Comparison of ENCODE assay signal across 25 mouse cellular contexts in genomic region chr1:56260759-56261158, GRCm38 (mm10).
"Had no signal": no experiment of that assay in that cellular context is flagged by ENCODE, and none has a peak within 500 bp of the region (broad histone marks: within the 10 kb centered on the region; RNA-seq: fewer than 3 reads in every experiment).

No protein-coding gene starts in this region.

- H3K4me3 ChIP-seq: gastrocnemius, adult 2 months; heart, adult 2 months; heart, embryonic 13.5 days; heart, embryonic 15.5 days; intestine, embryonic 15.5 days; limb, embryonic 13.5 days; limb, embryonic 15.5 days; liver, embryonic 12.5 days had no signal

- H3K27ac ChIP-seq: gastrocnemius, adult 2 months; heart, adult 2 months; heart, embryonic 13.5 days; heart, embryonic 15.5 days; hindbrain, embryonic 14.5 days; intestine, embryonic 15.5 days; limb, embryonic 13.5 days; limb, embryonic 15.5 days; liver, embryonic 12.5 days had no signal

- H3K27me3 ChIP-seq: heart, embryonic 13.5 days; heart, embryonic 15.5 days; intestine, embryonic 15.5 days; limb, embryonic 13.5 days; limb, embryonic 15.5 days; liver, embryonic 12.5 days had no signal

- H3K9me3 ChIP-seq: heart, embryonic 15.5 days; intestine, embryonic 15.5 days; limb, embryonic 13.5 days; limb, embryonic 15.5 days; liver, embryonic 12.5 days had no signal

- H3K36me3 ChIP-seq: heart, embryonic 13.5 days; heart, embryonic 15.5 days; intestine, embryonic 15.5 days; limb, embryonic 13.5 days; limb, embryonic 15.5 days; liver, embryonic 12.5 days had no signal

- H3K9ac ChIP-seq: heart, embryonic 13.5 days; heart, embryonic 15.5 days; hindbrain, embryonic 14.5 days; intestine, embryonic 15.5 days; limb, embryonic 13.5 days; limb, embryonic 15.5 days; liver, embryonic 12.5 days had no signal

- ATAC-seq: hindbrain, embryonic 16.5 days; inflammation-experienced regulatory T-cells, adult 6 months; intestine, embryonic 15.5 days; intestine, postnatal 0 days; liver, embryonic 12.5 days had no signal

- DNase-seq: gastrocnemius, adult 2 months; gastrocnemius, postnatal 10 days; gastrocnemius, postnatal 25 days; heart, adult 11 months; heart, adult 2 months; heart, postnatal 14 days; heart, postnatal 36 days; kidney, adult 18-20 months; kidney, adult 8-10 months; kidney, postnatal 10 days; kidney, postnatal 36 days; layer of hippocampus, adult 9-11 months; layer of hippocampus, postnatal 36 days; left cerebral cortex, postnatal 4 days had no signal

- H3K4me2 ChIP-seq: heart, embryonic 11.5 days; heart, embryonic 13.5 days; heart, embryonic 15.5 days; hindbrain, embryonic 14.5 days; intestine, embryonic 15.5 days; limb, embryonic 13.5 days; limb, embryonic 15.5 days; liver, embryonic 12.5 days had no signal

- H3K4me1 ChIP-seq: heart, embryonic 13.5 days; heart, embryonic 15.5 days; intestine, embryonic 15.5 days; limb, embryonic 13.5 days; limb, embryonic 15.5 days; liver, embryonic 12.5 days had no signal
